Mouse (Mus musculus) lung, adult 2 months (tissue): ENCODE measurements around the gene Actr2. TPM values are rescaled to one million over a fixed set of nuclear protein-coding genes. Genes with fewer than 3 reads are reported as not detected.

Source experiments
- DNase-seq: peaks from one replicate; pipeline ENCODE4 v3.0.0; 2022
- H3K4me1 ChIP-seq: fragments of 200-500 bp; 2 replicates; pipeline ENCODE4 v1.6.1; 2011; ENCODE audit warnings: low read length; ENCODE audit not compliant: control insufficient read depth, insufficient read depth
- H3K4me3 ChIP-seq: fragments of 200-500 bp; replicated peaks from 2 replicates; pipeline ENCODE3; 2011; ENCODE audit warnings: low read depth, mild to moderate bottlenecking, control low read depth, low read length; ENCODE audit errors: extremely low read depth
- CTCF ChIP-seq: fragments of 200-500 bp; IDR thresholded peaks from 2 replicates; pipeline ENCODE4 v1.5.1; 2011; ENCODE audit warnings: mild to moderate bottlenecking, low read length, control low read depth; ENCODE audit not compliant: insufficient read depth
- POLR2A ChIP-seq: fragments of 200-500 bp; IDR thresholded peaks from 2 replicates; pipeline ENCODE4 v1.6.1; 2011; ENCODE audit warnings: low read depth, mild to moderate bottlenecking, control low read depth, low read length, borderline replicate concordance; ENCODE audit errors: extremely low read depth
- WGBS: fragments of 180-500 bp; shearing (Covaris S2); methylation state at CpG from one replicate; pipeline ENCODE4 v1.1.7; 2018; 5-methylcytosine and 5-hydroxymethylcytosine counted together
- polyA plus RNA-seq: library from polyadenylated mRNA; depleted of rRNA; stranded (reverse); fragments of >200 nt; gene quantifications from 2 replicates; pipeline ENCODE4 v1.2.3, GENCODE M21; 2012; rRNA removed

Actr2 gene
- polyA plus RNA-seq, 1 experiment = 37.7 TPM

GRCm38 (mm10) chr11:20022911-20023482 lies 89.7 kb downstream of the Actr2 start:
- 91% methylated on average over 14 of the region's 14 CpGs for WGBS

DNA sequence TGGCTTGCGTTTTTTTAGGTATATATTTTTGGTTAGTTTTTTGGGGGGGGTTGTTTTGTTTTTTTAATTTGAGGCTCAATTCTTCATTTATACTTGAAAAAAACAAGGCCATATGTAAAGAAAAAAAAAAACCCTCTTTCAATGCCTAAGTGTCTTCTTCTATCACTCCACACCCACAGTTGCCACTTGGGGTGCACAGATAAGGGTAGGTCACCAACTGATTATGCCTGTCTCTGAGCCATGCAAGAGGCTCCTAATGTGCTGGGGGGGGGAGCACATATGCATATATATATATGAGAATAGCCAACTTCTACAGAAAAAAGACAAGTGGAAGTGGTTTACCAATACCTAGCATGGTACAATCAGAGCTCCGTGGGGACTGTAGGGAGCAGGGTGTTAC lies 90.3 kb downstream of the Actr2 start:
- 88% methylated on average over 2 of the region's 2 CpGs for WGBS
- DNase-seq = no peak
- no peak overlapping the region for H3K4me3 ChIP-seq
- no peak for TF ChIP-seq POLR2A
- no peaks in the 10 kb centered on the region for H3K4me1 ChIP-seq

More at GRCm38 (mm10) chr11:20022911-20023482, 89.7 kb downstream of the Actr2 start:
- H3K4me3 ChIP-seq = no peak overlapping the region
- DNase-seq = no peak
- no peaks in the 10 kb centered on the region for H3K4me1 ChIP-seq
- no peak for TF ChIP-seq CTCF
- TF ChIP-seq POLR2A = no peak

DNA sequence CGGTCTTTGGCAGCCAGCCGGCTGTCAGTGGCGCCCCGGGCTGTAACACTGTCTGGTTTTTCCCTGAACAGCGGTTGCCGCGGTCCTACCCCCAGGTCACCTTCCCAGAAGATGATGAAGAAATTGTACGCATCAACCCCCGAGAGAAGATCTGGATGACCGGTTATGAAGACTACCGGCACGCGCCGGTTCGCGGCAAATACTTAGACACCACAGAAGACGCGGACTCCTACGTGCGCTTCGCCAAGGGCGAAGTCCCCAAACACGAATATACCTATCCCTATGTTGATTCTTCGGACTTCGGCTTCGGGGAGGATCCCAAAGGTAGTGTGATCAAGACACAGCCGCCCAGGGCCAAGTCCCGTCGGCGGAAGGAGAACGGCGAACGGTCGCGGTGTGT lies 92.0 kb downstream of the Actr2 start:
- no peak for DNase-seq
- no peak for TF ChIP-seq POLR2A
- TF ChIP-seq CTCF = no peak
- 99% methylated on average over 35 of the region's 35 CpGs for WGBS
- Histone ChIP-seq H3K4me1 (no peaks in the 10 kb centered on the region), H3K4me3 (no peak overlapping the region)

- 97% methylated on average over 2 of the region's 2 CpGs for WGBS
- TF ChIP-seq POLR2A (no peak), CTCF (no peak)
- no peak for DNase-seq
- Histone ChIP-seq H3K4me3 (no peak overlapping the region), H3K4me1 (no peaks in the 10 kb centered on the region)
These were observed 93.8 kb downstream of the Actr2 start for GRCm38 (mm10) chr11:20018905-20019304.

DNA sequence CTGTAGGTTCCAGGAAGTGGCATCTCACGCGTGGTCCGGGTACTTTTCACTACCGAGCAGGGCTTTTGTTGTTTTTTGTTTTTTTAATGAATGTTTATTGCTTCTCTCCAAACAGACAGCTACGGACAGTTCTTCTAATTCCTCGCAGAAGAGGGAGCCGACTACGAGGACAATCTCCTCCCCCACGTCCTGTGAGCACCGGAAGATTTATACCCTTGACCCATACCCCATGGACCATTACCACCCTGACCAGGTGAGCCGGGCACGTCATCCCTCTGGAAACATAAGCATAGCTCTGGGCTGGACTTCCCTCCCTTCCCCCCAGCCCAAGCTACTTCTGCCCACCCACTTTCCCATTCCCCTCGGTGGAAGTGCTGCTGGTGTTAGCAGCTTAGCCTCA lies 94.8 kb downstream of the Actr2 start:
- no peak overlapping the region for H3K4me3 ChIP-seq
- no peak for DNase-seq
- TF ChIP-seq CTCF (no peak), POLR2A (no peak)
- WGBS = 94% methylated on average over 13 of the region's 13 CpGs
- H3K4me1 ChIP-seq = no peaks in the 10 kb centered on the region

- no peak for DNase-seq
- TF ChIP-seq CTCF (no peak), POLR2A (no peak)
- WGBS = 94% methylated on average over 3 of the region's 3 CpGs
- Histone ChIP-seq H3K4me1 (no peaks in the 10 kb centered on the region), H3K4me3 (no peak overlapping the region)
These were observed 99.3 kb downstream of the Actr2 start for GRCm38 (mm10) chr11:20013366-20013765.

Other genes with a start within 250 kb of the Actr2 start
- 24.0 and 24.4 TPM in 2 replicates for gene Spred2, start 188.5 kb downstream of the Actr2 start, polyA plus RNA-seq
- gene Rab1a, start 88.5 kb upstream of the Actr2 start, polyA plus RNA-seq = 49.9 and 69.8 TPM in 2 replicates
- gene Cep68, start 136.5 kb upstream of the Actr2 start, polyA plus RNA-seq = 19.5 and 21.0 TPM in 2 replicates
- gene Slc1a4, start 219.8 kb upstream of the Actr2 start, polyA plus RNA-seq = 7.5 and 12.5 TPM in 2 replicates